Mouse (Mus musculus) thymus, adult 2 months (tissue): Measurements from ENCODE around the gene Klhl33.
"Not testable (repeated sequence)": the region's sequence is repeated elsewhere in the genome, so short reads cannot be mapped to it uniquely, and the experiment has no call there.

Experiments used
- CTCF ChIP-seq: fragments of 200-500 bp; IDR thresholded peaks from 2 replicates; pipeline ENCODE4 v1.5.1; 2012; ENCODE audit warnings: mild to moderate bottlenecking, control low read depth, low read length, moderate library complexity, borderline replicate concordance; ENCODE audit not compliant: control insufficient read depth, poor library complexity, insufficient read depth; ENCODE audit errors: extremely low read depth
- POLR2A ChIP-seq: fragments of 200-500 bp; IDR thresholded peaks from 2 replicates; pipeline ENCODE4 v1.6.1; 2012; ENCODE audit warnings: mild to moderate bottlenecking, low read length, control low read depth, moderate library complexity; ENCODE audit not compliant: control insufficient read depth, poor library complexity, insufficient read depth; ENCODE audit errors: extremely low read depth

DNA sequence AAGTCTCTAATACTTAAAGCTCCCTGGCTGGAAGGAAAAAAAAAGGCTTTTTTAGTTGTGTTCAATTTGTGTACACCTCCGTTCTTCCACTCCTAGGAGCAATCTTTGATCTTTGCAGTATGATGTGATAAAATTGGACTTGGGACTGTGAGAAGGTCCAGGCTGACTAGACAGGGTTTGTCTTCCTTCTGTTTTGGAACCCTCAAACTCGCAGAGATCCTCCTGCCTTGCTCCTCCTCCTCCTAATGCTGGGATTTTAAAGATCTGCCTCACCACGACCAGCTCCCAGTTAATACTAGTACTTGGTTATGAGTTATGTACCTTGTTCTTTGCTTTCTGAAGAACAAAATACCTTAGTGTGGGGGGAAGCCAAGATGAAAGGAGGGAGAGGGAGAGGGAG lies 48.2 kb upstream of the Klhl33 start:
- TF ChIP-seq CTCF, POLR2A: not testable (repeated sequence)
